Comparison of ENCODE assay signal across 32 mouse cellular contexts in the genomic region with DNA sequence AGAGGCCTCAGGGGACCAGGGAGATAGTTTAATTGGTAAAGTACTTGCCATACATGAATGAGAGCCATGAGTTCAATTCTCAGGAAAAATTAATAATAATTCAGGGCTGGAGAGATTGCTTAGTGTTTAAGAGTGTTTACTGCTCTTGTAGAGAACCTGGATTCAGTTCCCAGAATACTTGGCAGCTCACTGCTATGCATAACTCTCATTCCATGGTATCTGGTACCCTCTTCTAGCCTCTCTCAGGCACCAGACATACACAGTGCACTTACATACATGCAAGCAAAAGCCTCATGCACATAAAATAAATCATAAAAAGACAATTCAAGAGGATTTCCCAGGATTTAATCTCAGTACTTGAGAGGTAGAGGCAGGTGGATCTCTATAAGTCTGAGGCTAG. TPM values are rescaled to one million over a fixed set of nuclear protein-coding genes. Genes with fewer than 3 reads are reported as not detected.
DNase-seq lines count a peak whose midpoint lies in the region; ATAC-seq and TF ChIP-seq lines count a peak whose summit lies in the region.
"Had no signal": no experiment of that assay in that cellular context is flagged by ENCODE, and none has a peak within 500 bp of the region (broad histone marks: within the 10 kb centered on the region; RNA-seq: fewer than 3 reads in every experiment).

No protein-coding gene starts in this region.

- H3K36me3 ChIP-seq in heart, embryonic 13.5 days: no peaks in the 10 kb centered on the region
- H3K36me3 ChIP-seq in heart, postnatal 0 days (replicated peaks; ENCODE audit: control insufficient read depth, insufficient read depth, low read length): no peaks in the 10 kb centered on the region
- H3K36me3 ChIP-seq in heart, embryonic 10.5 days: no peaks in the 10 kb centered on the region
- H3K36me3 ChIP-seq: embryonic facial prominence, embryonic 10.5 days; embryonic facial prominence, embryonic 13.5 days; hindbrain, embryonic 10.5 days; intestine, embryonic 15.5 days had no signal

- TF ChIP-seq EP300 in heart, postnatal 0 days (IDR thresholded peaks at IDR 0.05; ENCODE audit: low read depth): no peak

- H3K9ac ChIP-seq in heart, embryonic 13.5 days: no peak overlapping the region
- no peak overlapping the region for H3K9ac ChIP-seq in heart, postnatal 0 days (replicated peaks; ENCODE audit: low read depth, low read length)
- H3K9ac ChIP-seq: embryonic facial prominence, embryonic 13.5 days; forebrain, embryonic 12.5 days; forebrain, embryonic 15.5 days; hindbrain, embryonic 13.5 days; intestine, embryonic 15.5 days had no signal

- no peaks in the 10 kb centered on the region for H3K9me3 ChIP-seq in heart, embryonic 13.5 days
- H3K9me3 ChIP-seq in heart, postnatal 0 days (replicated peaks; ENCODE audit: control insufficient read depth, low read length): no peaks in the 10 kb centered on the region
- no peaks in the 10 kb centered on the region for H3K9me3 ChIP-seq in heart, embryonic 10.5 days
- H3K9me3 ChIP-seq: embryonic facial prominence, embryonic 10.5 days; embryonic facial prominence, embryonic 13.5 days; forebrain, embryonic 12.5 days; forebrain, embryonic 15.5 days; G1E; hindbrain, embryonic 10.5 days; hindbrain, embryonic 13.5 days; intestine, embryonic 15.5 days had no signal

- H3K4me1 ChIP-seq in heart, embryonic 13.5 days: peaks cover 47% of the 10 kb centered on the region
- peaks cover 46% of the 10 kb centered on the region for H3K4me1 ChIP-seq in heart, postnatal 0 days (ENCODE audit: control insufficient read depth, insufficient read depth)
- H3K4me1 ChIP-seq in heart, embryonic 10.5 days: peaks cover 16% of the 10 kb centered on the region
- H3K4me1 ChIP-seq: embryonic facial prominence, embryonic 10.5 days; forebrain, embryonic 12.5 days; hindbrain, embryonic 10.5 days had no signal

- no peak overlapping the region for H3K4me2 ChIP-seq in heart, embryonic 13.5 days
- peak overlapping the region; percentile 8; the same call in 1 of the 2 replicates for H3K4me2 ChIP-seq in heart, postnatal 0 days (ENCODE audit: low read depth, low read length)
- H3K4me2 ChIP-seq: embryonic facial prominence, embryonic 13.5 days; forebrain, embryonic 12.5 days; forebrain, embryonic 15.5 days; heart, embryonic 11.5 days; hindbrain, embryonic 13.5 days; intestine, embryonic 15.5 days had no signal

- DNase-seq in heart, adult 8-10 months (ENCODE audit: low spot score): no peak
- no peak for DNase-seq in heart, postnatal 0 days (ENCODE audit: low spot score)
- no peak for DNase-seq in heart, embryonic 10.5 days (ENCODE audit: low spot score)
- DNase-seq in lung, postnatal 36 days: peak; percentile 12
- DNase-seq in lung, adult 18-20 months: no peak
- DNase-seq in right cerebral cortex, adult 2 months (ENCODE audit: low spot score in 2 of 2): no peak
- DNase-seq: adrenal gland, adult 8-10 months; adrenal gland, postnatal 25 days; B cell, adult 2 months; cerebellum, adult 11-12 months; cerebellum, adult 8-10 months; cerebellum, postnatal 10 days; cerebellum, postnatal 36 days; embryo, embryonic 11 days; gastrocnemius, adult 2 months; gastrocnemius, postnatal 14 days; heart, adult 18-20 months; kidney, adult 11 months had no signal

- no peak for ATAC-seq in heart, embryonic 13.5 days (ENCODE audit: extremely low read depth, insufficient number of reproducible peaks, low FRiP score, low TSS enrichment)
- ATAC-seq in heart, postnatal 0 days (ENCODE audit: insufficient read depth, low read depth): peak; percentile 63
- ATAC-seq: activated CD4-positive, CD25-positive, alpha-beta regulatory T cell, adult 4 months; forebrain, embryonic 15.5 days; hindbrain, embryonic 16.5 days had no signal

- no peak for TF ChIP-seq CTCF in heart, postnatal 0 days (IDR thresholded peaks at IDR 0.05; ENCODE audit: low read depth)

- no peaks in the 10 kb centered on the region for H3K27me3 ChIP-seq in heart, embryonic 13.5 days (replicated peaks)
- H3K27me3 ChIP-seq in heart, postnatal 0 days (ENCODE audit: control insufficient read depth, insufficient read depth, low read length): no peaks in the 10 kb centered on the region
- H3K27me3 ChIP-seq in heart, embryonic 10.5 days (ENCODE audit: insufficient read depth, poor library complexity, severe bottlenecking): no peaks in the 10 kb centered on the region
- H3K27me3 ChIP-seq: CH12.LX; embryonic facial prominence, embryonic 13.5 days; forebrain, embryonic 12.5 days; forebrain, embryonic 15.5 days; hindbrain, embryonic 13.5 days; intestine, embryonic 15.5 days had no signal

- no peak overlapping the region for H3K4me3 ChIP-seq in heart, embryonic 13.5 days
- no peak overlapping the region for H3K4me3 ChIP-seq in heart, postnatal 0 days (ENCODE audit: low read depth, low read length)
- H3K4me3 ChIP-seq in heart, embryonic 10.5 days: no peak overlapping the region
- H3K4me3 ChIP-seq: embryonic facial prominence, embryonic 10.5 days; embryonic facial prominence, embryonic 13.5 days; erythroblast, embryonic 14.5 days; forebrain, embryonic 12.5 days; forebrain, embryonic 15.5 days; gastrocnemius, adult 2 months; hindbrain, embryonic 10.5 days; hindbrain, embryonic 13.5 days; intestine, embryonic 15.5 days had no signal

- H3K27ac ChIP-seq in heart, embryonic 13.5 days (replicated peaks): 0 out of 2 replicates have a peak overlapping the region, but pooled peaks have one; percentile 17
- H3K27ac ChIP-seq in heart, postnatal 0 days (ENCODE audit: low read depth): peak overlapping the region; percentile 44
- no peak overlapping the region for H3K27ac ChIP-seq in heart, embryonic 10.5 days
- H3K27ac ChIP-seq: embryonic facial prominence, embryonic 10.5 days; embryonic facial prominence, embryonic 13.5 days; forebrain, embryonic 12.5 days; forebrain, embryonic 15.5 days; gastrocnemius, adult 2 months; hindbrain, embryonic 10.5 days; hindbrain, embryonic 13.5 days; intestine, embryonic 15.5 days had no signal

RNA-seq across cellular contexts. Expression of a gene that starts 8.6 kb away (rescaled TPM):
- polyA plus RNA-seq in heart, embryonic 13.5 days (2015; fragmentation: Nextera tagmentation; extraction: Ambion mirVana): 5.9 and 6.5 TPM in 2 replicates
- 10 to 100 TPM; 17.5 to 19.3 (median 18.8) TPM for total RNA-seq in heart, adult 8-10 months (2022)
- 23.5 and 43.2 TPM in 2 replicates for total RNA-seq in heart, postnatal 0 days (2014; rRNA removed; ENCODE audit: low replicate concordance)
- polyA plus RNA-seq in heart, postnatal 0 days (2015; fragmentation: Nextera tagmentation; extraction: Ambion mirVana): 5.2 and 5.3 TPM in 2 replicates
- polyA plus RNA-seq in heart, embryonic 10.5 days (2016; fragmentation: Nextera tagmentation; extraction: Ambion mirVana): 6.8 and 7.5 TPM in 2 replicates

RNA-seq across cellular contexts. Expression of a gene that starts 8.6 kb away (rescaled TPM):
- polyA plus RNA-seq in heart, embryonic 13.5 days (2015; fragmentation: Nextera tagmentation; extraction: Ambion mirVana): 4.9 and 6.7 TPM in 2 replicates
- total RNA-seq in heart, adult 8-10 months (2022): 10 to 100 TPM; 23.7 to 26.3 (median 25.4) TPM
- total RNA-seq in heart, postnatal 0 days (2014; rRNA removed; ENCODE audit: low replicate concordance): 5.2 and 10.2 TPM in 2 replicates
- polyA plus RNA-seq in heart, postnatal 0 days (2015; fragmentation: Nextera tagmentation; extraction: Ambion mirVana): 7.3 and 9.1 TPM in 2 replicates
- 4.6 and 6.0 TPM in 2 replicates for polyA plus RNA-seq in heart, embryonic 10.5 days (2016; fragmentation: Nextera tagmentation; extraction: Ambion mirVana)
